Mouse (Mus musculus) urinary bladder, postnatal 36 days (tissue): ENCODE measurements around the gene 1110032A03Rik.
A peak's percentile ranks its signal among the peaks of the same experiment; 100 is the strongest.

Experiments
- DNase-seq, 2 experiments: peaks; one replicate each; pipeline ENCODE4 v3.0.0; 2022; ENCODE audit warnings: low spot score in 2 of 2, mixed read lengths in 1 of 2

The 1110032A03Rik gene

DNA sequence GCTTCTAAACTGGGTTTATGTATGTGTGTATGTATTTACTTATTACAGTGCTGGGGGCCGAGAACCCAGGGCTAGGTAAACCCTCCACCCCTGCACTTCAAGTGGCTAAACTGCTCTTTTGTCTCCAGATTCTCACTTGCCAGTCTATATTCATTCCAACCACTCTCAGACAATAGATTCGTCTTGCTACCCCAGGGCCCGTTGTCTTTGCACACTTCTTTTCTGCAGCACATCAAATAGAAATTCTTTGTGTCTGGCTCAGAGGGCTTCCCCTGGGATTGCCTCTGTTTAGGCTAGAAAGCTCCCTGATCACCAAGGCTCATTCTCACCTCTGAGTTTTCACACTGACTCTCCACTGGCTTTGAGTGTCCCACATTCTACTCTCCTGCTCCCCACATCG lies 42.8 kb downstream of the 1110032A03Rik start:
- no peak for DNase-seq

DNA sequence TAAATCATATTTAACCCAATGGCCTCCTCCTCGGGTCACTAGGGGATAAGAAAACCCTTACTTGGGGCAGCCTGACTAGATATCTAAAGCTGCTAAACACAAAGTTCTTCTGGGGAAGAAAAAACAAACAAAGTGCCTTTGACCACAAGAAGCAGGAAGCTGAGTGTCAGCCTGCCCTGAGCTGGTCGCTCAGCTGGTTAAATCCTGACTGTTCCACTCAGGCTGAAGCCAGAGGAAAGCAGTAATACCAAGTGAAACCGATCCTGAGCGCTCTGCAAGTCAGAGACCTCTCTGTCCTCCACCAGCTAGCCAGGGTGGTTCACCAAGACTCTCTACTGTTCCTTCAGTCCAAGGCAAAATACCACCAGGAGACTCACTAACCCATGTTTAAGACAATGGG lies 45.7 kb downstream of the 1110032A03Rik start:
- no peak for DNase-seq

DNA sequence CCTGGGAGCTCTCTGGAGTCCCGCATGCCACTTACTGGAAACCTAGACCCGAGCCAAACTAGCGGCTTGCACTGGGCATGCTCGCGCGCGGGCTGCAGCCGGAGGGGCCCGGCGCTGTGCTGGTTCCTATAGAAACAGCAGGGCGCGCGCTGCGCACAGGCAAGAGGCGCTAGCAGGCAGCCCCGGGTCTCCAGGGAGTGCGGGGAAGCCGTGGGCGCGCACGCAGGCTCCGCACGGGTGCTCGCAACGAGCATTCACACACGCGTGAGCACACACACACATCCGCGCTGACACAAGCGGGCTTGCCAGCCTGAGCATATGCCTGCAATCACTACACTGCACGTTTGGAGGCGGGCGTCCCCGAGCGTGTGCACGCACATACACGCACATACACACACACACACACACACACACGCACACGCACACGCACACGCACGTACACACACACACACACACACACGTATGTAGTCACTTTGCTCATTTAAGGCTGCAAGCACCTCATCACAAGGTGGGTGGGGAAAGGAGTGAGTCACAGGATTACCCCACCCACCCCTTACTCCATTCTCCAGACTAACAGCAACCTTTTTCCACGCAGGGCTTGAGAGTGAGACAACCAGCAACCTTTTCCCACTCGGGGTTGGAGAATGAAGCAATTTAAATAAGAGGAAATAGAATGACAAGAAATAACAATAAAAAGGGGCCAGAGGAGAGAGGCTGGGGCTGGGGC lies 47.2 kb downstream of the 1110032A03Rik start:
- DNase-seq: peak; percentile 23 to 28

DNA sequence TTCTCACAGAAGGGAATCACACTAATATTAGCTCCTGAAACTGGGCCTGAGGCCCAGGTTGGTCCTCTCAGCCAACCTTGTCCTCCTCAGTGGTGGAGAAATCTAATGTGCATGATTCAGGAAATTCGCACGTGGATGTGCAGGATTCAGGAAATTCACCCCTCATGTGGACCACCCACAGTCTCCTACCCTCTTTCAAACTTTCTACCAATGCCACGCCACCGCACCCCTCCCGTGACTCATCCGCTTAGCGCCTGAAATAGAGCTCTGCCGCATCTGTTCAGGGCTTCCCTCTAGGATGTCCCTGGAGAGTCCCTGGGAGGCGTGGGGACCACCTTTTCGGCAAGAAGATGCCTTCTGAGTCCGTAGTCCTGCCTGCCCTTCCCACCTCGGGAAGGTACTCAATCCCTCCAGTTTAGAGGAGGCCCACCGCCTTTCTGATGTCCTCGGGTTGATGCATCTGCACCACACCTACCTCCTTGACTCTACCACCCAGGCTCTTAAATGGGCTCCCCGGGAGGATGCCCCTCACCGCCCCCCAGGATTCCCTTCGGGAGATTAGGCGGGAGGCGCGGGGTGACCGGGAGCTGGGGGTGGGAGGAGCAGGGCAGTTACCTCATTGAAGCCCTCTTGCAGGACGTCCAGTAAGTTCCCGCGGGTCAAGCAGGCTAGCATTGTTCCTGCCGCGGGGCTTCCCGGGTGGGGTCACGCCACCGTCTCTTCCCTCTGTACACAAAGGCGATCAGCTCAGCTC lies 48.0 kb downstream of the 1110032A03Rik start:
- no peak for DNase-seq

DNA sequence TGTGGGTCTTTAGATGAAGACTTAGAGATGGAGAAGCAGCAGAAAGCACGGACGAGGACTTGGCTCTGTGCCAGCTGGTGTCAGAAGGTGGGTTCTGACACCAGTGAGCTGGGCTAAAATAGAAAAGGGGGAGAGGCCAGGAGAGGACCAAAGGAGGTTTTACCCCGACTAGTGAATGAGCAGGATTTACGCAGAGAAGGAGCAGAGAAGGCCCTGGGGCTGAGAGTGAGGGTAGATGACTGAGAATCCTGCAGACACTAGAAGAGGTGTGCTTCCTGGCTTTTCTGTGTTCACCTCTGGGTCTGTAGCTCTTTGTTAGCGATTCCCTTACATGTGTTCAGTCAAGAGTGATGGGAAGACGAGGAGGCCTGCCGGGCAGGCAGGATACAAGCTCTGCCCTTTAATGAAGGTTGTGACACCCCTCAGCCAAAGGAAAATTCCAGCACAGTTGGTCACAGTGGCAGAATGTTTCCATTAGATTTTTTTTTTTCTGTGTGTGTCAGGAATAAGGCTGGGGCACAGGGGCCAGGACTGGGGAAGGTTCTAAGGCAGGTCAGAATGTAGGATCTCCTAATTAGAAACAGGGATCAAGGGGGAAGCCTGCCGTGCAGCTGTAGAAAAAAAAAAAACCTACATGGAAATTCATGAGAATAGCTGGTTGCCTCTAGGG lies 49.3 kb downstream of the 1110032A03Rik start:
- no peak for DNase-seq

DNA sequence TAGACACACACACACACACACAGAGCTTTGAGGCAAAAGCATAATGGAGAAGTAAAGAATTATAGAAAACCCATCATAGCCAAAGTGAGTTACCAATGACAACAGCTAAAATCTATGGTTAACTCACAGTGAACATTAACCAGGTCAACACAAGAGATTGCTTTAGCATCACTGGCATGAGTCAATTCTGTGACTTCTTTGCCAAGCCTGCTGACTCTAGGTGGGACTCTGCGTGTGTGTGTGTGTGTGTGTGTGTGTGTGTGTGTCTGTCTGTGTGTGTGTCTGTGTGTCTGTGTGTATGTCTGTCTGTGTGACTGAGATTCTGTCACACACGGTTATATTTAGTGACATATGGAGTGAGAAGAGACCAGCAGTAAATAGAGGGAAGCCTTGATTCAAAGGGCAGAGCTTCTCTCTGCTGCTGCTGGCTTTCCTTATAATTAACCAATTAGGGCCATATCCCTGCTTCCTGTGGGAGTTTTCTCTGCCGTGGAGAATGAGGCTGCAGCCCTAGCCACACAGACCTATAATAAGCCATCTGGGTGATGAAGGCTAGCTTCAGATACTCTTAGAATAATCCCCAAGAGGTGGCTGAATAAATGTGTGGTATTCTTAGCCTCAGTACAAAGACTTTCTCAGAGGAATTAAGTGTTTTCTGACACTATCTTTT lies 50.5 kb downstream of the 1110032A03Rik start:
- no peak for DNase-seq

DNA sequence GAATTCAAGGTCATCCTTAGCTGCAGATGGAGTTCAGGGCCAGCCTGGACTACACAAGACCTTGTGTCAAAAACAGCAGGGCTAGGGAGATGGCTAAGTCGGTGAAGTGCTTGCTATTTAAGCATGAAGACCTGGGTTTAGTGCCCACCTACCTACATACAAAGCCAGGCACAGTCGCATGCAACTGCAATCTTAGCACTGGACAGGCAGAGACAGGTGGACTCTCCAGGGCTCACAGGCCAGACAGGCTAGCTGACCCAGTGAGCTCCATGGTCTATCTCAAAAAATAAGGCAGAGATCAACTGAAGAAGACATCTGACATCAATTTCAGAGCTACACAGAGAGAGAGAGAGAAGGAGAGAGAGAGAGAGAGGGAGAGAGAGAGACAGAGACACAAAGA lies 51.2 kb downstream of the 1110032A03Rik start:
- no peak for DNase-seq

DNA sequence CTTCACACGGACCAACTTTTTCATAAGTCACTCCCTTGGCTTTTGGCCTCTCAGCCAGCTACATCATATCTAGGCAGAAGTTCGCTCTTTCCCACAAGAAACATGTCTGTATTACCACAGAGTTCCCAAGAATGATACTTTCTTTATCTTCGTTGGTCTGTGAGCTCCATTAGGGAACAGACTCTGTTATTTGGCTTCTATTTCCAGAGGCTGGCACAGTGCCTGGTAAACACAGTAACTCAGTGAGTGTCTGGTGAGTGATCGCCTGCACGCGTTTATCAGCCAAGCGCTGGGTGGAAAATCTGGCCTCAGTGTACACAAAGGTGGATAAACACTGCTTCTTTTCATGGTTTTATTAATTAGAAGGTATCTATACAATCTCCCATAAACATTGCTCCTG lies 51.9 kb downstream of the 1110032A03Rik start:
- DNase-seq: peak; percentile 58 to 81

DNA sequence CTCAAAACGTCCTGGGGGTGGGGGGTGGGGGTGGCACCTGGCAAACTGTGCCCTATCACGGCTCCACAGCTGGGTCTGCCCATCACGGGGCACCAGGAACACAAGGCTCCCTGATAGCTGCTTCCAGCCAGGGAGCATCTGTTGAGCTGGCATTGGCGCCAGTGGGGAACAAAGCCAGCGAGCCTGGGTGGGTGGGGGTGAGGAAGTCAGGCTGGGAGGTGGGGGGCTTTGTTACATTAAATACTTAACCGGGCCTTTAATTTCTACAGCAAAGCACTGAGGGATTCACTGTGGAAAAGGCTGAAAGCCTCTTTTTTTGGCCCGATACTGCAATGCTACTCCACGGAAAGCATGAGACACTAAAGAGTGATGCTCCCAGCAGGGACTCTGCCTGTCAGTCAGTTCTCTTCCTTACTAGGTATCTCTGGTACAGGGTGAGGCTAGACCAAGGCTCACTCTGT lies 52.8 kb downstream of the 1110032A03Rik start:
- no peak for DNase-seq

DNA sequence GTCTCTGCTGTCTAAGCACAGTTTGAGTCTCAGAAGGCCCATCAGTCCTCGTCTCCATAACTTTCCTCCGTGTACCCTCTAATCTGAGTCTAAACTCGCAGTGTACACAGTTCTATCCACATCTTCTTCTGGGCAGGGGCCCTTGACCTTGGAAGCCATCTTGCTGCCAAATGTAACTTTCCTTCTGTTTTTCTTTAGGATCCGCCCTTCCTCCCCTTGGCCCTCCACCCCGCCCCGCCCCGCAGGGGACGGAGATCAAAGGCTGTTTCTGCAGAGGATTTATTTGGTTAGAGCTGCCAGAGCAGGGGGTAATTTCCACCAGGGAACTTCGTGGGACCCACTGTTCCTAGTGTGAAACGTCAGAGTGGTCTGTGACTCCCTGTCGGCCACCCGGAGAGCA lies 54.3 kb downstream of the 1110032A03Rik start:
- DNase-seq: no peak

DNA sequence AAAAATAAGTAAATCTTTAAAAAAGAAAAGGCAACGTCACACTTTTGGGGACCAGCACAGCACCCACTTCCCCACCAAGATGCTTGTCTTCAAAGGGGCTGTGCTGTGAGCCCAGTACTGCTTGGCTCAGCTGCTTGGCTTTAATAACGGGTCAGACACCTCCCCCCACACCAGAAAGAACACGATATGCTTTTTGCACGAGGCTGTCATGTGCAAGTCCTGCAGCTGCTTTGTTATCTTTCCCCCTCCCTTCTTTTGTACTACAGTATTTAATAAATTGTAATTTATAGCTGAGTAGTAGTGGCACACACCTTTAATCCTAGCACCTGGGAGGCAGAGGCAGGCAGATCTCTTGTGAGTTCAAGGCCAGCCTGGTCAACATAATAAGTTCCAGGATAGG lies 56.4 kb downstream of the 1110032A03Rik start:
- DNase-seq: no peak

DNA sequence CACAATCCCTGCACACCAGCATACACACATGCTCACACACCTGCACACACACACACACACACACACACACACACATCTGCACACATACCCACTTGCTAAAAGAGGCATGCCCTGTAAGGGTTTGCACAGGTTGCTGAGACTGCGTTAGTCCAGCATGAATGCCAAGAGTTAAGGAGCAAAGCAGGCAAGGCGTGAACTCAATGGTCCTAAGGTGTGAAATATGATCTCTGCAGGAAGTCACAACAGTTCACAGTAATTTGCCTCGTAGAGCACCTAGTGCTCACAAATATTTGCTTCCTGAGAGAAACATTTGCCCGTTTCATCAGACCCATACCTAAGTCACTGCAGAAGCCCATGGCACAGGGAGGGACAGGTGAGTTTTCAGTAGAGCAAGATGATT lies 61.1 kb downstream of the 1110032A03Rik start:
- no peak for DNase-seq
